Mouse (Mus musculus): Measurements from ENCODE around the gene Slc35b4.

GRCm38 (mm10) chr6:34132391-34132790 lies 44.5 kb downstream of the Slc35b4 start:
- TF ChIP-seq POLR2A (IDR thresholded peaks at IDR 0.05; ENCODE audit: extremely low read depth, insufficient read depth, low read length), result no peak
- no peak for TF ChIP-seq CTCF (IDR thresholded peaks at IDR 0.05; ENCODE audit: extremely low read depth, insufficient read depth, low read length)
